Mouse (Mus musculus): Measurements from ENCODE around the gene 9130008F23Rik. TPM values are rescaled to one million over a fixed set of nuclear protein-coding genes. Genes with fewer than 3 reads are reported as not detected.

The 9130008F23Rik gene
- polyA plus RNA-seq (2014; fragmentation: Nextera tagmentation; extraction: Ambion mirVana) = 0.88 and 1.3 TPM in 2 replicates

- H3K4me2 ChIP-seq = peak within 1 kb of the TSS; percentile 74
- ATAC-seq (replicated peaks; ENCODE audit: low FRiP score) = peak; percentile 89
- H3K4me3 ChIP-seq (ENCODE audit: low read depth, low read length) = peak within 1 kb of the TSS; percentile 72
- WGBS = under 1% methylated on average over 40 of the region's 40 CpGs
- H3K9me3 ChIP-seq (ENCODE audit: control insufficient read depth, low read length) = no peaks in the 10 kb centered on the region
- H3K36me3 ChIP-seq (ENCODE audit: control insufficient read depth, insufficient read depth, low read length) = no peaks in the 10 kb centered on the region
- no peaks in the 10 kb centered on the region for H3K27me3 ChIP-seq (replicated peaks; ENCODE audit: control insufficient read depth, insufficient read depth, low read length)
- H3K9ac ChIP-seq (ENCODE audit: low read depth, low read length) = peak within 1 kb of the TSS; percentile 74
- DNase-seq (ENCODE audit: low spot score) = peak; percentile 67
- H3K27ac ChIP-seq (ENCODE audit: low read depth, low read length) = peak within 1 kb of the TSS; percentile 26; the same call in 1 of the 2 replicates
- no peaks in the 10 kb centered on the region for H3K4me1 ChIP-seq (replicated peaks; ENCODE audit: control insufficient read depth, insufficient read depth, low read length)
Observed at GRCm38 (mm10) chr17:40879924-40880691, at the start of gene 9130008F23Rik. 9130008F23Rik (minus strand) TSS chr17:40880559.

- no peak overlapping the region for H3K4me2 ChIP-seq
- ATAC-seq (replicated peaks; ENCODE audit: low FRiP score) (no peak), DNase-seq (ENCODE audit: low spot score) (no peak)
- H3K36me3 ChIP-seq (ENCODE audit: control insufficient read depth, insufficient read depth, low read length) = no peaks in the 10 kb centered on the region
- no peak overlapping the region for H3K27ac ChIP-seq (ENCODE audit: low read depth, low read length)
- WGBS = 86% methylated on average over 1 of the region's 2 CpGs
- H3K9ac ChIP-seq (ENCODE audit: low read depth, low read length) = no peak overlapping the region
- no peaks in the 10 kb centered on the region for H3K9me3 ChIP-seq (ENCODE audit: control insufficient read depth, low read length)
- H3K27me3 ChIP-seq (replicated peaks; ENCODE audit: control insufficient read depth, insufficient read depth, low read length) = no peaks in the 10 kb centered on the region
- H3K4me1 ChIP-seq (replicated peaks; ENCODE audit: control insufficient read depth, insufficient read depth, low read length) = no peaks in the 10 kb centered on the region
- no peak overlapping the region for H3K4me3 ChIP-seq (ENCODE audit: low read depth, low read length)
Observed at GRCm38 (mm10) chr17:40915499-40915898, 35.1 kb upstream of the 9130008F23Rik start.

- ATAC-seq (replicated peaks; ENCODE audit: low FRiP score) = no peak
- no peak for DNase-seq (ENCODE audit: low spot score)
- Histone ChIP-seq H3K4me2 (no peak within 1 kb of the TSS), H3K9ac (ENCODE audit: low read depth, low read length) (no peak within 1 kb of the TSS), H3K36me3 (ENCODE audit: control insufficient read depth, insufficient read depth, low read length) (no peaks in the 10 kb centered on the region), H3K27me3 (replicated peaks; ENCODE audit: control insufficient read depth, insufficient read depth, low read length) (no peaks in the 10 kb centered on the region), H3K4me1 (replicated peaks; ENCODE audit: control insufficient read depth, insufficient read depth, low read length) (no peaks in the 10 kb centered on the region), H3K4me3 (ENCODE audit: low read depth, low read length) (no peak within 1 kb of the TSS), H3K27ac (ENCODE audit: low read depth, low read length) (no peak within 1 kb of the TSS), H3K9me3 (ENCODE audit: control insufficient read depth, low read length) (no peaks in the 10 kb centered on the region)
- 87% methylated on average over 2 of the region's 2 CpGs for WGBS
Observed at GRCm38 (mm10) chr17:40914250-40914649, 33.9 kb upstream of the 9130008F23Rik start, which contains the start of gene Glyatl3. Glyatl3 (minus strand) TSS chr17:40914350.

- no peak overlapping the region for H3K27ac ChIP-seq (ENCODE audit: low read depth, low read length)
- DNase-seq (ENCODE audit: low spot score) (no peak), ATAC-seq (replicated peaks; ENCODE audit: low FRiP score) (no peak)
- WGBS = 11% methylated on average over 13 of the region's 14 CpGs
- no peak overlapping the region for H3K4me3 ChIP-seq (ENCODE audit: low read depth, low read length)
- H3K9me3 ChIP-seq (ENCODE audit: control insufficient read depth, low read length) = no peaks in the 10 kb centered on the region
- no peak overlapping the region for H3K9ac ChIP-seq (ENCODE audit: low read depth, low read length)
- peaks cover 11% of the 10 kb centered on the region for H3K4me1 ChIP-seq (replicated peaks; ENCODE audit: control insufficient read depth, insufficient read depth, low read length)
- H3K36me3 ChIP-seq (ENCODE audit: control insufficient read depth, insufficient read depth, low read length) = no peaks in the 10 kb centered on the region
- peak overlapping the region; percentile 43 for H3K4me2 ChIP-seq
- no peaks in the 10 kb centered on the region for H3K27me3 ChIP-seq (replicated peaks; ENCODE audit: control insufficient read depth, insufficient read depth, low read length)
Observed at GRCm38 (mm10) chr17:40904721-40905154, 24.4 kb upstream of the 9130008F23Rik start.

GRCm38 (mm10) chr17:40904056-40904597 lies 23.8 kb upstream of the 9130008F23Rik start:
- WGBS = 14% methylated on average over 11 of the region's 11 CpGs
- Histone ChIP-seq H3K27ac (ENCODE audit: low read depth, low read length) (no peak overlapping the region), H3K36me3 (ENCODE audit: control insufficient read depth, insufficient read depth, low read length) (no peaks in the 10 kb centered on the region), H3K4me3 (ENCODE audit: low read depth, low read length) (no peak overlapping the region), H3K4me2 (peak overlapping the region; percentile 43; the same call in 1 of the 2 replicates), H3K4me1 (replicated peaks; ENCODE audit: control insufficient read depth, insufficient read depth, low read length) (peaks cover 12% of the 10 kb centered on the region), H3K9me3 (ENCODE audit: control insufficient read depth, low read length) (no peaks in the 10 kb centered on the region), H3K27me3 (replicated peaks; ENCODE audit: control insufficient read depth, insufficient read depth, low read length) (no peaks in the 10 kb centered on the region), H3K9ac (ENCODE audit: low read depth, low read length) (no peak overlapping the region)
- ATAC-seq (replicated peaks; ENCODE audit: low FRiP score) (no peak), DNase-seq (ENCODE audit: low spot score) (no peak)

- Histone ChIP-seq H3K9me3 (ENCODE audit: control insufficient read depth, low read length) (no peaks in the 10 kb centered on the region), H3K36me3 (ENCODE audit: control insufficient read depth, insufficient read depth, low read length) (no peaks in the 10 kb centered on the region), H3K9ac (ENCODE audit: low read depth, low read length) (no peak overlapping the region), H3K4me3 (ENCODE audit: low read depth, low read length) (no peak overlapping the region), H3K27me3 (replicated peaks; ENCODE audit: control insufficient read depth, insufficient read depth, low read length) (no peaks in the 10 kb centered on the region), H3K4me2 (no peak overlapping the region), H3K4me1 (replicated peaks; ENCODE audit: control insufficient read depth, insufficient read depth, low read length) (peaks cover 12% of the 10 kb centered on the region), H3K27ac (ENCODE audit: low read depth, low read length) (no peak overlapping the region)
- no peak for DNase-seq (ENCODE audit: low spot score)
- 30% methylated on average over 4 of the region's 4 CpGs for WGBS
- ATAC-seq (replicated peaks; ENCODE audit: low FRiP score) = peak; percentile 39; the same call in 1 of the 2 replicates
Observed at GRCm38 (mm10) chr17:40903345-40903744, 23.0 kb upstream of the 9130008F23Rik start.

GRCm38 (mm10) chr17:40899783-40900363 lies 19.5 kb upstream of the 9130008F23Rik start:
- DNase-seq (ENCODE audit: low spot score) (no peak), ATAC-seq (replicated peaks; ENCODE audit: low FRiP score) (peak; percentile 82)
- no peaks in the 10 kb centered on the region for H3K36me3 ChIP-seq (ENCODE audit: control insufficient read depth, insufficient read depth, low read length)
- peaks cover 12% of the 10 kb centered on the region for H3K4me1 ChIP-seq (replicated peaks; ENCODE audit: control insufficient read depth, insufficient read depth, low read length)
- no peak overlapping the region for H3K9ac ChIP-seq (ENCODE audit: low read depth, low read length)
- no peak overlapping the region for H3K27ac ChIP-seq (ENCODE audit: low read depth, low read length)
- no peak overlapping the region for H3K4me2 ChIP-seq
- no peaks in the 10 kb centered on the region for H3K27me3 ChIP-seq (replicated peaks; ENCODE audit: control insufficient read depth, insufficient read depth, low read length)
- 54% methylated on average over 4 of the region's 4 CpGs for WGBS
- H3K4me3 ChIP-seq (ENCODE audit: low read depth, low read length) = no peak overlapping the region
- no peaks in the 10 kb centered on the region for H3K9me3 ChIP-seq (ENCODE audit: control insufficient read depth, low read length)

- Histone ChIP-seq H3K4me2 (no peak overlapping the region), H3K4me1 (replicated peaks; ENCODE audit: control insufficient read depth, insufficient read depth, low read length) (peaks cover 3% of the 10 kb centered on the region; the same call in 1 of the 2 replicates), H3K4me3 (ENCODE audit: low read depth, low read length) (no peak overlapping the region), H3K36me3 (ENCODE audit: control insufficient read depth, insufficient read depth, low read length) (no peaks in the 10 kb centered on the region), H3K9ac (ENCODE audit: low read depth, low read length) (no peak overlapping the region), H3K9me3 (ENCODE audit: control insufficient read depth, low read length) (no peaks in the 10 kb centered on the region), H3K27me3 (replicated peaks; ENCODE audit: control insufficient read depth, insufficient read depth, low read length) (no peaks in the 10 kb centered on the region), H3K27ac (ENCODE audit: low read depth, low read length) (no peak overlapping the region)
- no peak for DNase-seq (ENCODE audit: low spot score)
- no peak for ATAC-seq (replicated peaks; ENCODE audit: low FRiP score)
- 68% methylated on average over 1 of the region's 1 CpGs for WGBS
Observed at GRCm38 (mm10) chr17:40896863-40897262, 16.5 kb upstream of the 9130008F23Rik start.
